Mouse (Mus musculus) bone marrow, adult 2 months (tissue): ENCODE measurements around the gene Tas2r134. TPM values are rescaled to one million over a fixed set of nuclear protein-coding genes. Genes with fewer than 3 reads are reported as not detected.

Experiments
- H3K27ac ChIP-seq: fragments of 200-500 bp; 2 replicates; pipeline ENCODE4 v1.5.1; 2012; ENCODE audit warnings: low read depth, mild to moderate bottlenecking, control low read depth, inconsistent platforms, low read length; ENCODE audit not compliant: control insufficient read depth, poor library complexity, insufficient read depth
- H3K4me1 ChIP-seq: fragments of 200-500 bp; 2 replicates; pipeline ENCODE4 v1.6.1; 2011; ENCODE audit warnings: low read length; ENCODE audit not compliant: control insufficient read depth, insufficient read depth
- H3K4me3 ChIP-seq: fragments of 200-500 bp; replicated peaks from 2 replicates; pipeline ENCODE3; 2011; ENCODE audit warnings: mild to moderate bottlenecking, low read depth, low read length, control low read depth; ENCODE audit not compliant: control insufficient read depth
- CTCF ChIP-seq: fragments of 200-500 bp; IDR thresholded peaks from 2 replicates; pipeline ENCODE4 v1.5.1; 2011; ENCODE audit warnings: low read length, control low read depth; ENCODE audit not compliant: control insufficient read depth, insufficient read depth
- POLR2A ChIP-seq: fragments of 200-500 bp; IDR thresholded peaks from 2 replicates; pipeline ENCODE4 v1.6.1; 2011; ENCODE audit warnings: low read depth, mild to moderate bottlenecking, control low read depth, low read length, borderline replicate concordance; ENCODE audit not compliant: control insufficient read depth
- WGBS: fragments of 180-500 bp; shearing (Covaris S2); methylation state at CpG from one replicate; pipeline ENCODE4 v1.1.7; 2018; 5-methylcytosine and 5-hydroxymethylcytosine counted together
- polyA plus RNA-seq: library from polyadenylated mRNA; stranded (reverse); fragments of >200 nt; gene quantifications from 2 replicates; pipeline ENCODE4 v1.2.4, GENCODE M21; 2011; ENCODE audit warnings: low replicate concordance; ENCODE audit not compliant: missing spikeins, insufficient read depth, insufficient read length

The Tas2r134 gene
- polyA plus RNA-seq, 1 experiment: not detected

- H3K4me3 ChIP-seq: no peak overlapping the region
- H3K27ac ChIP-seq: no peak overlapping the region
- 59% methylated on average over 19 of the region's 19 CpGs for WGBS
These were observed 27.7 kb upstream of the Tas2r134 start for GRCm38 (mm10) chr2:51599473-51600201.

GRCm38 (mm10) chr2:51600202-51600487, 27.2 kb upstream of the Tas2r134 start:
- Histone ChIP-seq H3K27ac (no peak overlapping the region), H3K4me1 (peaks cover 3% of the 10 kb centered on the region; the same call in 1 of the 2 replicates), H3K4me3 (no peak overlapping the region)
- WGBS: 33% methylated on average over 3 of the region's 3 CpGs
- no peak for TF ChIP-seq CTCF
- no peak for TF ChIP-seq POLR2A

More at GRCm38 (mm10) chr2:51599473-51600201, 27.7 kb upstream of the Tas2r134 start:
- TF ChIP-seq POLR2A (no peak), CTCF (no peak)
- peaks cover 3% of the 10 kb centered on the region; the same call in 1 of the 2 replicates for H3K4me1 ChIP-seq

GRCm38 (mm10) chr2:51600873-51601272, 26.4 kb upstream of the Tas2r134 start:
- Histone ChIP-seq H3K27ac (no peak overlapping the region), H3K4me3 (no peak overlapping the region), H3K4me1 (peaks cover 3% of the 10 kb centered on the region; the same call in 1 of the 2 replicates)
- 32% methylated on average over 8 of the region's 8 CpGs for WGBS
- no peak for TF ChIP-seq CTCF
- no peak for TF ChIP-seq POLR2A

- H3K4me1 ChIP-seq: no peaks in the 10 kb centered on the region; the same call in 1 of the 2 replicates
- H3K27ac ChIP-seq: no peak overlapping the region
These were observed 17.0 kb upstream of the Tas2r134 start for GRCm38 (mm10) chr2:51610305-51610704.

GRCm38 (mm10) chr2:51610897-51611296, 16.4 kb upstream of the Tas2r134 start:
- 60% methylated on average over 2 of the region's 2 CpGs for WGBS
- Histone ChIP-seq H3K4me1 (no peaks in the 10 kb centered on the region; the same call in 1 of the 2 replicates), H3K27ac (no peak overlapping the region), H3K4me3 (no peak overlapping the region)
- no peak for TF ChIP-seq CTCF
- no peak for TF ChIP-seq POLR2A

More at GRCm38 (mm10) chr2:51610305-51610704, 17.0 kb upstream of the Tas2r134 start:
- H3K4me3 ChIP-seq: no peak overlapping the region
- TF ChIP-seq POLR2A (no peak), CTCF (no peak)
- 77% methylated on average over 10 of the region's 10 CpGs for WGBS

GRCm38 (mm10) chr2:51613716-51614115, 13.6 kb upstream of the Tas2r134 start:
- Histone ChIP-seq H3K27ac (no peak overlapping the region), H3K4me3 (no peak overlapping the region), H3K4me1 (no peaks in the 10 kb centered on the region; the same call in 1 of the 2 replicates)
- TF ChIP-seq CTCF (no peak), POLR2A (no peak)
- WGBS: 80% methylated on average over 4 of the region's 4 CpGs

- Histone ChIP-seq H3K4me3 (no peak overlapping the region), H3K27ac (no peak overlapping the region), H3K4me1 (no peaks in the 10 kb centered on the region)
- WGBS: 96% methylated on average over 2 of the region's 2 CpGs
- TF ChIP-seq CTCF (no peak), POLR2A (no peak)
These were observed 5.4 kb upstream of the Tas2r134 start for GRCm38 (mm10) chr2:51621931-51622330.

- Histone ChIP-seq H3K4me3 (no peak overlapping the region), H3K27ac (no peak overlapping the region), H3K4me1 (no peaks in the 10 kb centered on the region)
- no peak for TF ChIP-seq CTCF
- TF ChIP-seq POLR2A: no peak
- WGBS: 40% methylated on average over 3 of the region's 3 CpGs
These were observed 1.3 kb upstream of the Tas2r134 start for GRCm38 (mm10) chr2:51626007-51626406.
